Mouse (Mus musculus): ENCODE measurements around the gene Sertad2.

DNA sequence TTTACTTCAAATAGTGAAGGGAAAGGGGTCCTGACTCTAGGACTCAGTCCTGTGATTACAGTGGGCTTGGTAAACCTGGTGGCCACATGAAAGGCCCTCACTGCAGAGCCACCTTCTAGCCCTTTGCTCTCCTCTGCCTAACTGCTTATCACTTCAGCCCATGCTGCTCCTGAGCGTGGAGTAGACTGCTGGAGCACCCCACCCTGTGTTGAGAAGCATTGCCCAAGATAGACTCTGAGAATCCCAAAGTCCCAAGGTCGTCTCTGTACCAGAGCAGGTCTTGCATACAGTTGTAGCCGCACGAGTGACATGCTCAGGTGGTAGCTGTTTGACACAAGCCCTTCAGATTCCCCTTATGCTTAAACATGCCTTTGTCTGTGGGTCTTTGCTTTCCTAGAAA, 93.1 kb downstream of the Sertad2 start:
- TF ChIP-seq CHD1 (IDR thresholded peaks at IDR 0.05; ENCODE audit: low read depth, low read length) = no peak
- no peak for TF ChIP-seq TBP (conservative IDR thresholded peaks at IDR 0.05; ENCODE audit: low read depth, low read length)
- TF ChIP-seq CTCF (conservative IDR thresholded peaks at IDR 0.05 in 1 of 2, IDR thresholded peaks at IDR 0.05 in 1 of 2; ENCODE audit: low read depth in 2 of 2, low read length in 2 of 2) = no peak
- no peak for TF ChIP-seq ZNF384 (IDR thresholded peaks at IDR 0.05; ENCODE audit: low read depth, low read length)
- TF ChIP-seq POLR2A (IDR thresholded peaks at IDR 0.05; ENCODE audit: low read depth, low read length) = no peak
- TF ChIP-seq MAFK (IDR thresholded peaks at IDR 0.05; ENCODE audit: insufficient replicate concordance, low read length) = no peak
- no peak for TF ChIP-seq SIN3A (IDR thresholded peaks at IDR 0.05; ENCODE audit: low read length)
